Mouse (Mus musculus) left cerebral cortex, adult 2 months (tissue): ENCODE measurements around the gene Tbc1d10b. TPM values are rescaled to one million over a fixed set of nuclear protein-coding genes. Genes with fewer than 3 reads are reported as not detected.

Experiments
- DNase-seq, 2 experiments: peaks; one replicate each; pipeline ENCODE4 v3.0.0; 2021 to 2022; ENCODE audit warnings: low spot score in 2 of 2, mixed read lengths in 1 of 2; ENCODE audit errors: extremely low spot score in 1 of 2
- H3K27ac ChIP-seq: fragments of 200-600 bp; 2 replicates; pipeline ENCODE4 v1.8.1; 2022
- H3K4me3 ChIP-seq: fragments of 200-600 bp; 2 replicates; pipeline ENCODE4 v1.8.1; 2022
- CTCF ChIP-seq: fragments of 200-600 bp; IDR thresholded peaks from 2 replicates; pipeline ENCODE4 v1.8.1; 2022; ENCODE audit warnings: antibody characterized with exemption, mild to moderate bottlenecking, moderate library complexity
- intact Hi-C: fragments of 180-260 bp; cut with DNase I; formaldehyde crosslinking; loops from one replicate; pipeline ENCODE4 v1.15.1; 2025
- total RNA-seq, 2 experiments: library from RNA; stranded (reverse); gene quantifications; 2 replicates each; pipeline ENCODE4 v1.2.3; 2021

Tbc1d10b gene
- total RNA-seq, 2 experiments from 2014 or later = 91.9 to 110 TPM

DNA sequence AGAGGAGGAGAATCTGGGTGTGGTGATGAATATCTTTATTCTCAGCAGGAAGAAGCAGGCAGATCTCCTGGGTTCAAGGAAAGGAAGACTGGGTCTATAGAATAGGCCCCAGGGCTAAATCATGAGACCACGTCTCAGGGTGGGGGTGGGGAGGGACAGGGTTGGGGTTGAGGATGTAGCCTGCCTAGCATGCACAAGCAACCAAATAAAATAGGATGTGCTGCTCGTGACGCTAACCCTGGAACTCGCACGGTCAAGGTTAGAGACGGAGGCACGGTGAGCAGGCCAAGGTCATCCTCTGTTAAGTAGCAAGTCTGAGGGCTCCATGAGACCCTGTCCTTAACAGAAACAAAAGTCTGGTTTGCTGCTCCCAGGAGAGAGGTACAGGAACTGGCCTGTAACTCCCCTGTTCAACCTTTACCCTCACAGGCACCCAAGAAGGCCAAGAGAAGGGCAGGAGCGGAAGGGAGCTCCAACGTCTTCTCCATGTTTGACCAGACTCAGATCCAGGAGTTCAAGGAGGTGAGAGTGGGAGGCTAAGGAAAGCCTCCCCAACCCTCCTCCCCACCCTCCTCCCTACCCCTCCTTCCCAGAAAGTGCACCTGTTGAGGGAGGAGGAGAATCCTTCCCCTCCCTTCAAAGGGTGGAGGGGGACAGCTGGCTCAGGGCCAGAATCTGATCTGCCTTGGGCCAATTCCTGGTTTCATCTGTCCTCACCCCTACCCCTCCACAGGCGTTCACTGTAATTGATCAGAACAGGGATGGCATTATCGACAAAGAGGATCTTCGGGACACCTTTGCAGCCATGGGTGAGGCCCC lies 4.4 kb upstream of the Tbc1d10b start:
- Histone ChIP-seq H3K4me3 (no peak overlapping the region), H3K27ac (no peak overlapping the region)
- no peak for DNase-seq
- intact Hi-C loops = no loop called here
- TF ChIP-seq CTCF = no peak

DNA sequence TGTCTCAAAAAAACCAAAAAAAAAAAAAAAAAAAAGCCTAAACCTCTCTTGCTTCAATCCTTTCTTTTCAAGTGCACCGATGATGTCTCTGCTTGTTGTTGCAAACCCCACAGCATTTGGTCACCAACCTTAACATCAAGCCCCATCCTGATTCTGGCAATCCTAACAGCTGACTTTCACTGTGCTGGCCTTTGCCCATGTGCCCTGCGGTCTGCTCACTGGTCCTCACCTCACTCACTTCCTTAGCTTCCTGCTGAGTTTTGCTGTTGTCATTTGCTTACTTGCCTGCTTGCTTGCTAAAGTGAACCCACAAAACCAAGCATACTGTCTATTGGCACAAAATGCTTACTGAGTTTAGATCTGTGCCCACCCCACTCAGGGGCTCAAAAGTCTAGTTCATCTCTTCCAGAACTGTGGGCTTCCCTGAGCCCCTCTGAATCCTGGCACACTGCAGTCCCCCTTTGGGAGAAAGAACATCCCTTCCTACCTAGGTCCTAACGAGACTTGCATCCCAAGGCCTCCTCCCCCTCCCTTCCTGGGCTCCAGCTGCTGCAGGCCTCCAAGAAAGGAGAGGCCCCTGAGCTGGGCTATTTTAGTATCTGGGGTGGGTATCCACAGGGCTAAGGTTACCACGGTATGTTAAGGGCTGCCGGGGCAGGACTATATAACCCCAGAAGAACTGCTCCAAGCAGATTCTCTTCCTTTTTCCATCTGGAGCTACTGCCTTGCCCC lies 2.9 kb upstream of the Tbc1d10b start:
- H3K4me3 ChIP-seq = no peak overlapping the region
- no peak for DNase-seq
- H3K27ac ChIP-seq = peak overlapping the region; percentile 32
- intact Hi-C loops = no loop called here
- no peak for TF ChIP-seq CTCF

DNA sequence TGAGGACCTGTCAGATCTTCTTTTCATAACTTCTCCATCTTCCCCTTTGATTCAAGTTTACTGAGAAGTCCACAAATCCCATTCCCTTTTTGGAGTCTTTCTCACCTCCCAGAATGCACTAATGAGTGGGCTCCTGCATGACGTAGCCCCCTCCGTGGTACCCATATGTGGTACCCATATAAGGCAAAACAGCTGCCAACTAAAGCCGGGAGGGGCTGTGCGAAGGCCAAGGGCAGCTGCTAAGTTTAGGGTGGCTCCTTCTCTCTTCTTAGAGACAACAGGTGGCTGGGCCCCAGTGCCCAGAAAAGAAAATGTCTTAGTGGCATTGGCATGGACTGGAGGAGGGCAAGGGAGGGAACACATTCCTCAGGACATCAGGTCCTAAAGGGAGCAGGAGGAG lies 2.0 kb upstream of the Tbc1d10b start:
- Histone ChIP-seq H3K27ac (peak overlapping the region; percentile 86; the same call in 1 of the 2 replicates), H3K4me3 (no peak overlapping the region)
- no peak for DNase-seq
- intact Hi-C loops = no loop called here
- TF ChIP-seq CTCF = no peak

DNA sequence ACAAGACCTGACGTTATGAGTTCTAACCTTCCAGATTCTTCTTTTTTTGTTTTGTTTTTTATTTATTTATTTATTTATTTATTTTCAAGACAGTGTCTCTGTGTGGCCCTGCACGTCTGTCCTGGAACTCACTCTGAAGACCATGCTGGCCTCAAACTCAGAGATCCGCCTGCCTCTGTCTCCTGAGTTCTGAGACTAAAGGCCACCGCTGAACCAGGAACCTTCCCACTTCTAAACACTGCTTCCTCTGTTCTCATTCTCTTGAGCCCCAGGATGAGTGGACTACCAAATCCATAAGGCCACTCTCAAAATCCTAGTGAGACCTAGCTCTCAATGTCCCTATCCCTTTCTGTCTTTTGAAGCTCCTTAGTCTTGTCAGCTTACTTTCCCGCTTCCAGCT lies 1.6 kb upstream of the Tbc1d10b start:
- DNase-seq = no peak
- no peak overlapping the region for H3K4me3 ChIP-seq
- intact Hi-C loops = no loop called here
- H3K27ac ChIP-seq = peak overlapping the region; percentile 86
- TF ChIP-seq CTCF = no peak

DNA sequence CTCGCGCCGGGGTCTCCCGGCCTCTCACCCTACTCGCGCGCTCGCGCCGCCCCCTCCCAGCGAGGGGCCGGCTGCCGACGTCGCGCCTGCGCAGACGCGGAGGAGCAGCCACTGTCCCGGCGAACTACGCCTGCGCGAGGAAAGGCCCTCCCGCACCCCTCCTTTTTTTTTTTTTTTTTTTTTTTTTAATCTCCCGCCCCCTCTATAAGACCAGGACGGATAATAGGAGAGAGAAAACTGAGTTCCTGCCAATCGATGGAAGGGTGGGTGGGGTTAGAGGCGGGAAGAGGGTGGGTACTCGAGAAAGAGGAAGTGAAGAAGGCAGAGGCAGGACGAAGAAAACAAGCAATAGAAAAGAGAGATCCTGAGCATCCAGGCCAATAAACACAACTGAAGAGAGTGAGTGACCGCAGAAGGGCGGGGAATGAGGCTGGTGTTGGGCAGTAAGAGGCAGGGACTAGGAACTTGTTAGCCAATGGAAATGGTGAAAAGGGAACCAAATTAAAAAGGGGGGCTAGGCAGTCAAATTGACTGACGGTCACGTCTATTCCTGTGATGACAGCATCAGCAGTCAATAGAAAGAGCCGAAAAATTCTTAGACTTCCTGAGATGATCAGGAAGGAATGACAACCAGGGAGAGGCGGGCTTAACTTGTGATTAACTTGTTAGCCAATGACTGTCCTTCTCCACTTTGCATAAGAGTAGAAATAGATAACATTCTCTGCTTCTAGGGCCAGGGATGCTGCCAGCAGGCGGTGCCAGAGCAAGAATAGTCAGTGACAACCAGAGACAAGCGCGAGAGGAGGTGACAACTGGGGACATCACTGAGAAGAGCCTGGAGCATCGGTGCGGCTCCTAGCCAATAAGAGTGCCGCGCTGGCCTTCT lies 528 bp upstream of the Tbc1d10b start, which contains the start of gene Mylpf:
Gene Mylpf, plus strand, starts transcription at position 338 of the 886 bp plus-strand sequence.
- Histone ChIP-seq H3K4me3 (peak within 1 kb of the TSS; percentile 61), H3K27ac (peak within 1 kb of the TSS; percentile 89)
- peak; percentile 63 for TF ChIP-seq CTCF
- intact Hi-C loops = loop anchor here (1.0 kb wide), 2 partner anchors 46 to 181 kb away; partner anchors contain the start of gene Maz
- DNase-seq = peak; percentile 88 to 90

DNA sequence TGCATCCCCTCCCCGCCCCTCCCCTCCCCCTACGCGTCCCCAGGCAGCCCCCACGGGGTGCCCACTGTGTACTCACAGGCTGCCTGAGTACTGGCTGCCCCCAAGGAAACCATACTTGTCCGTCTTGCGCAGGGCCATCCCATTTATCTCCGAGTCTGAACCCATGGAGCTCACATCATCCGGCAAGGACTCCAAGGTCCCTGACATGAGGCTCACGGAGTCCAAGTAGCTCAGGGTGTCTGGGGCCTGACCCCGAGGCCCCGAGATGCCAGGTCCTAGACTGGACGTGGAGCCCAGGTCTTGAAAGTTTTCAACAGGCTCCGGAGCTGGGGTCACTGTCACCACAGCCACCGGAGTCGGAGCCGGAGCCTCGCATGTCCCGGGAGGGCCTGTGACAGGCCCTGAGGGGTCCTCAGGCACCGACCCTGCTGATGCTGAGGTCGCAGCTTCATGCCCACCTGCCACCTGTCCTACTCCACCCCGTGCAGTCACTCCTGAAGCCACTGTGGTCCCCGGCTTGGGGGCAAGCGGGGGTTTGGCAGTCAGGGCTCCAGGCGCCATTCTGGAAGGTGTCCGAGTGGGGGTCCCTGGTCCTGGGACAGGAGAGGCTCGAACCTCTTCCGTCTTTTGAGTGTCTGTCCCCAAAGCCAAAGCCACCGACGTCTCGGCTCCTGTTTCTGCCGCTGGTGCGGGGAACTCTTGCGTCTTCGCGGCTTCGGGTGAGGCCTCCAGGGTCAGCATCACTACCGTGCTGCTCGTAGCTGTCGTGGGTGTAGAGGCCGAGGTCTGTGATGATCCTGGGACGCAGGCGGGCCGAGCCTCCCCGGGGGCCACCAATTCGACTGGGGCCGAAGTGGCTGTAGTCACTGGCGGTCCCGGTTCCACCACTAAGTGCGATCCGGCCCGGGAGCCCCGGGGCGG lies 634 bp downstream of the Tbc1d10b start:
- DNase-seq = peak in 1 of 2 experiments; percentile 42
- H3K4me3 ChIP-seq = peak overlapping the region; percentile 61
- intact Hi-C loops = loop anchor here (1.0 kb wide), 2 partner anchors 47 to 180 kb away; partner anchors contain the start of gene Maz
- H3K27ac ChIP-seq = peak overlapping the region; percentile 89
- TF ChIP-seq CTCF = no peak

DNA sequence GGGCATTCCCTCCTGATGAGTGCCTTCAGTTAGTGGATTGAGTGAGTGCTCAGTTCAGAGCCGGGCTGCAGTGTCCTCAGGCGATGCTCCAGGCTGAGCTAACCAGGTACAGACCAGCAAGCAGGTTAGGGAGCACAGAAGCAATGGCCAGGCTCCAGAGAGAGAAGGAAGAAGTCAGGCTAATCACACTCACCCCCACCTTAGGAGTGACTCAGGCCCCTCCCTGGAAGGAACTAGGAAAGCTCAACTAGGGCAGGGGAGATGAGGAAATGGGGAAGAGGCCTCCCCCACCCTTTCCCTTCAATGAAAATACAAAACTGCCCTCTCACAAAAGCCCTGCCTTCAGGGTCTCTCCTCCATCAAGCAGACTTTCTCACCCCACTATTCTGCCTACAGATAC lies 1.7 kb downstream of the Tbc1d10b start:
- H3K4me3 ChIP-seq = peak overlapping the region; percentile 61
- intact Hi-C loops = no loop called here
- no peak for DNase-seq
- TF ChIP-seq CTCF = no peak
- H3K27ac ChIP-seq = peak overlapping the region; percentile 89

DNA sequence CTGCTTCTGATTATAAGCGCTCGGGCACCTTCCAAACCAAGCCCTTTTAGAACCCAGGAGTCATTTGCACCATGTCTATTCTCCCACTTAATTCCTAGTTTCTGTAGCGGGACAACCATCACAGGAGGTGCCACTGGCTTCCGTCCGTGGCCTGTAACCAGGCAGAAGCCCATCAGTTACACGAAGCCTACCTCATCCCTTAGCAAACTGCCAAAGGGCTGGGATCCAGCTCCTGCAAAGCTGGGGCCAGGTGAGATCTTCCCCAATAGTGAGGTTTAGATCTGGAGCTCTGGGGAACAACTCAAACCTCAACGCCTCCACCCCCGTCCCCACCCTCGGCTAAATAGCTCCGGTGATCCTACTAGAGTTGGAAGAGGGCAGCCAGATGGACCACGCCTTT lies 11.8 kb downstream of the Tbc1d10b start:
- TF ChIP-seq CTCF = no peak
- intact Hi-C loops = no loop called here
- Histone ChIP-seq H3K4me3 (peak overlapping the region; percentile 74), H3K27ac (peak overlapping the region; percentile 38; the same call in 1 of the 2 replicates)
- DNase-seq = no peak

DNA sequence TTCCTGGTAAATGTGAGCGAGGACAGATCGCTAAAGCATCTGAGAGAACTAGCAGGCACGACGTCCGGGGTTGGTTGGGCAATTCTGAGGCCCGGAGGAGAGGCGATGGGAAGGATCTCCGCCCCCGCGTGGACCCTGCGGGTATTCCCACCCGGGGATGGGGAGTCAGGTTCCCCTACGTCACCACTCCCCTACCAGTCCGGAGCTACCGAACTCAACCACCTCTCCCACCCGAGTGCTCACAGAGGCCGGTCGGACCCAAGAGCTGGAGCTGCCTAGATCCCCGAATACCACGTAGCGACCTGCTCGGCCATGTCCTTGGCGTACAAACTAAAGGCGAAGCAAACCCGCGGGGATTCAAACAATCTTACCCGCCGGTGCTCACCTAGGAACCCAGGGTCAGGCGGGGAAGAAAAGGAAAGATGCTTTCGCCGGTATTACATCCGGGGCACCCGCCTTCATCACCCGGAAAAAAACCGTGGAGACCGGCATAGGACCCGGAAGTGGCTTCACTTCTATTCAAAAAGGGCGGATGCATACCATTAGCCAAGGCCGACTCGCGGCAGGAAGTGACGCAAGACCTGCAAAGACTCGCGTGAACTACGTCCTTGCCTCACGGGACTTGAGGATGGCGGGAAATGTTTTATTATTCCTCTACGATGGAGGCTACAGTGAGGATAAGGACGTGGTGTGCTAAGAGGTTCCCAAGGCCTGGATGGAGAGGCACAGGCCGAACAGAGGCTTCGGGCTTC lies 12.5 kb downstream of the Tbc1d10b start, which contains the start of gene Cd2bp2:
Gene Cd2bp2, minus strand, starts transcription at position 507 of the 752 bp plus-strand sequence.
- intact Hi-C loops = no loop called here
- Histone ChIP-seq H3K4me3 (peak within 1 kb of the TSS; percentile 74), H3K27ac (peak within 1 kb of the TSS; percentile 84)
- TF ChIP-seq CTCF = peak; percentile 9; the same call in 1 of the 2 replicates
- peak; percentile 93 to 95 for DNase-seq

DNA sequence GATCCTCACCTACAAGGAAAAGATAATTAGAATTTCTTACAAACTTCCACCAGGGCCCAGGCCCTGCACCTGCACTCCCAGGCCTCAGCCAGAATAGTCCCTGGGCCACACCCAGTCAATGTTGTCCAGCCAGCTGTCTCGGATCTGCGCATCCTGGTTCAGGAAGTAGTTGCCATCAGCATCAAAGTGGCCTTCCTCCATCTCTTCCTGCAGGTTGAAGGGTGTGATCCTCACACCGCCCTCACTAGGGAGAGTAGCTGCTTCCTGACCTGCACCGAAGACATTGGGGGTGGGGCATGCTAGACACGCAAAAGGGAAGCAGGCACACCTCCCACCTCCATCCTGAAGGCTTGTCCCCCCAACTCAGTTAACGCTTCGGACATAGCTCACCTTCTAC lies 13.6 kb downstream of the Tbc1d10b start:
- TF ChIP-seq CTCF = no peak
- no peak for DNase-seq
- H3K4me3 ChIP-seq = peak overlapping the region; percentile 74
- no peak overlapping the region for H3K27ac ChIP-seq
- intact Hi-C loops = no loop called here
